Mouse (Mus musculus): Measurements from ENCODE around the gene Prp2.
"Not testable (repeated sequence)": the region's sequence is repeated elsewhere in the genome, so short reads cannot be mapped to it uniquely, and the experiment has no call there.

Prp2 gene

GRCm38 (mm10) chr6:132595613-132596012 is at the start of gene Prp2:
Gene Prp2 (plus strand): TSS chr6:132595913.
- not testable (repeated sequence) for DNase-seq (ENCODE audit: low spot score in 2 of 2)

GRCm38 (mm10) chr6:132569509-132569908 is 26.2 kb upstream of the Prp2 start, which contains the start of gene Prh1:
Gene Prh1 (plus strand): TSS chr6:132569809.
- not testable (repeated sequence) for DNase-seq (ENCODE audit: low spot score in 2 of 2)

- DNase-seq (ENCODE audit: low spot score in 2 of 2): no peak
Measured at GRCm38 (mm10) chr6:132649399-132649798, 53.7 kb downstream of the Prp2 start.
